Mouse (Mus musculus) layer of hippocampus, postnatal 36 days (tissue): ENCODE measurements around the gene Mier3. TPM values are rescaled to one million over a fixed set of nuclear protein-coding genes. Genes with fewer than 3 reads are reported as not detected.
"Not testable (repeated sequence)": the region's sequence is repeated elsewhere in the genome, so short reads cannot be mapped to it uniquely, and the experiment has no call there.

Experiments
- DNase-seq, 2 experiments: peaks; one replicate each; pipeline ENCODE4 v3.0.0; 2022
- total RNA-seq, 2 experiments: library from RNA; stranded (reverse); gene quantifications; 2 replicates each; pipeline ENCODE4 v1.2.3; 2021

The Mier3 gene
- total RNA-seq, 2 experiments from 2014 or later: 24.7 to 33.8 TPM

DNA sequence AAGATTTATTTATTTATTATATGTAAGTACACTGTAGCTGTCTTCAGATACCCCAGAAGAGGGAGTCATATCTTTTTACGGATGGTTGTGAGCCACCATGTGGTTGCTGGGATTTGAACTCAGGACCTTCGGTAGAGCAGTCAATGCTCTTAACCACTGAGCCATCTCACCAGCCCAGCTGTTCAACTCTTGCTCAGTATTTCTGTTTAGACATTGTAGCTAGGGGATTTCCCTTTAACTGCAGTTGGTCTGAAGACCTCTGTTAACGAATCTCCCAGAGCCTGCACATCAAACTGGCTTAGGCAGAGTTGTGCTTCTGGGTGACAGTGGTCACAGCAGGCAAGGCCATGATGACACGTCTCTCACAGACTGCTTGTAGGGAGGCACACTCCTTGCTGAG, 23.2 kb downstream of the Mier3 start:
- not testable (repeated sequence) for DNase-seq

DNA sequence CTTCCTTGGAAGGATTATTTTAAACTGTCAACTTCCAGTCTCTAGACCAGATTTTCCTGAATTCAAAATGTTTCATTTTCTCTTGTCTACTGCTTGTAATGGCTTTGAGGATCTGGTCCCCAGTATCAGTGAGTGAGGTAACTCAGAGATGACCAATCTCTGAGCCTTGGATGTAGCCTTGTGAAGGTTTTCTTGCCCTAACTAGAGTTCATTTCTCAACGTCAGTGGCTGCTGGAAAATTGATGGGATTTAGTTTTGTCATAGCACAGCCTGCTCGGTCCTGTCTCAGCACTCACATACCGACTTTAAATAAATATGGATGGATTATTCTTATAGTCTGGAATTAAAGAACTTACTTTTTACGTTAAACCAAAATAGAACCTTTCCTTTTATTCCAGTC, 29.8 kb downstream of the Mier3 start:
- DNase-seq: no peak

DNA sequence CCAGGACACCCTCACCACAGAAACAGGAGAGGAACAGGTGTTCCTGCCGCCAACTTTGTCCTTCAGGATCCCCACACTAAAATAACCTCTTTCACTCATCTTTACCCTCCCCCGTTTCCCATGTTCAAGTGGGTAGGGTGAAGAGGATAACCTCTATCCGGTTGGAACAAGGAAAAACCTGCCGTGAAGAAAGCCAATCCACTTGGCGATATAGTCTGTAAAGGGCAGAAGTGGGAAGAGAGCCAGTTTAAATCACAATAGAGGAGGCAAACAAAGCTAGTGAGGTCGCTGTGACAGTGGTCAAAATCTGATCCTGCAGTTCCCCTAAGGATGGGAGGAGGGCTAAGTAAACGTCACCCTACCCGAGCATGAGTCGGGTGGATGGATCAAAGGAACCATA, 38.9 kb downstream of the Mier3 start:
- no peak for DNase-seq

DNA sequence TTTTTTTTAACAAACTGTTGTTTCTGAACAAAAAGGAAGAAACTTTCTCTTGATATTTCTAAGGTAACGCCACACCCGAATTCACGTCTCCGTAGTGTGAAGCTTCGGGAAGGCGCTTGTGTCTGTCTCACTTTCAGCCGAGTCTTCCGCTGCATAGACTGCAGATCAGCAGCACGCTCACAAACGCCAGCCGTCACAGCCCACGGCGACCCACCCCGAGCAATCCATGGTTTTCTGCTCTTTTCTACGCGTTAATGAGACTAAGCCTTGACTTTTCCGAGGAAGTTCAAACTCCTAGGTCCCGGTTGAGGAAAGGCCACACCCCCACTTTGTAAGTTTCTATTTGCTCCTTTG, 44.0 kb downstream of the Mier3 start:
- no peak for DNase-seq

DNA sequence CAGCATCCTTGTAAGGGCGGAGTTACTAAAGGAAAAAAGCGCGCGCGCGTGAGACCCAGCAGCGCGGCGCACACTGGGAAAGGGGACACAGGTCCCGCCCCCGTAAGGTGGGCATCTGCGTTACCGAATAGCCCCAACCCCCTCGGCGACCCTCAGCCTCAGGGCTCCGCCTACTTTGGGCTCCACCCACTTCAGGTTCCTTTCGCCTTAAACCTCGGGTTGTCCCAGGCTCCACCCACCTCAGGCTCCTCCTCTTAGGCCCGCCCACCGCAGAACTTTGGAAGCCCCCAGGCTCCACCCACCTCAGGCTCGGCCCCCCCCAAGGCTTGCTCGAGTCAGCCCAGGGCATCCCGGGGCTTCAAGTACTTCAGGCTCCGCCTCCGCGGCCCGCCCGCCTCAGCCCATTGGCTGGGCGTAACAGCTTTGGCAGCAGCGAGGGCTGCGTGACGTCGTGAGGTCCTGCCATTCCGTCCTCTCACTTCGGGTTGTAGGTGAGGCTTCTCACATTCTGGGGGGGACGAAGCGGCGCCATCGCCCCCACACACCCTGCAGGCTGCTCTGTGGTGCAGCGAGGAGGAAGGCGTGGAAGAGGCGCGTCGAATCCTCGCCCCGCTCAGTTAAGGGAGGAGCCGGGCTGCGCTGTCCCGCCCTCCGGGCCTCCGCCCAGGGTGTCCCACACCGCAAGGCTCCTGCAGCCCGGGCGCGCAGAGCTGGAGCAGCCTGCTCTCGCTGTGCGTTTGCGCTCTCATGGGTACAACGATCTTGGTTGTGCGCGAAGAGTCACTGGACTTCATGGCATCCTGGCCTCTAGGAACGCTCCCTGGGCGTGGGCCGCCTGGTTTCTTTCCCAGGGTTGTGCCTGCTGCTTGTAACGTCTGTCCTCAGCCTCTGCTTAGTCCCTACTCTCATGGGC, 44.6 kb downstream of the Mier3 start:
- DNase-seq: peak; percentile 92 to 93

DNA sequence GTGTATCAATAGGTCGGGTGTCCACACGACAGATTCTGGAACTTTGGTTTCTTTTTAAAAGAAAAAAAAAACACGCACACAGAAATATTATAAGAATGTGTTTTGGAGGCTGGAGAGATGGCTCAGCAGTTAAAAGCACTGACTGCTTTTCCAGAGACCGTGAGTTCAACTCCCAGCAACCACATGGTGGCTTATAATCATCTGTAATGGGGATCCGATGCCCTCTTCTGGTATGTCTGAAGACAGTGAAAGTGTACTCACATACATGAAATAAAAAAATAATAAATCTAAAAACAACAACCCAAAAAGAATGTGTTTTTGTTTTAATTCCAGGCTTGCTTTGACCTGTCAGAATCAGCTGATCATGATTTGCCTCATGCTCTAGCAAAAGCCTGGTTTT, 46.1 kb downstream of the Mier3 start:
- DNase-seq: no peak

DNA sequence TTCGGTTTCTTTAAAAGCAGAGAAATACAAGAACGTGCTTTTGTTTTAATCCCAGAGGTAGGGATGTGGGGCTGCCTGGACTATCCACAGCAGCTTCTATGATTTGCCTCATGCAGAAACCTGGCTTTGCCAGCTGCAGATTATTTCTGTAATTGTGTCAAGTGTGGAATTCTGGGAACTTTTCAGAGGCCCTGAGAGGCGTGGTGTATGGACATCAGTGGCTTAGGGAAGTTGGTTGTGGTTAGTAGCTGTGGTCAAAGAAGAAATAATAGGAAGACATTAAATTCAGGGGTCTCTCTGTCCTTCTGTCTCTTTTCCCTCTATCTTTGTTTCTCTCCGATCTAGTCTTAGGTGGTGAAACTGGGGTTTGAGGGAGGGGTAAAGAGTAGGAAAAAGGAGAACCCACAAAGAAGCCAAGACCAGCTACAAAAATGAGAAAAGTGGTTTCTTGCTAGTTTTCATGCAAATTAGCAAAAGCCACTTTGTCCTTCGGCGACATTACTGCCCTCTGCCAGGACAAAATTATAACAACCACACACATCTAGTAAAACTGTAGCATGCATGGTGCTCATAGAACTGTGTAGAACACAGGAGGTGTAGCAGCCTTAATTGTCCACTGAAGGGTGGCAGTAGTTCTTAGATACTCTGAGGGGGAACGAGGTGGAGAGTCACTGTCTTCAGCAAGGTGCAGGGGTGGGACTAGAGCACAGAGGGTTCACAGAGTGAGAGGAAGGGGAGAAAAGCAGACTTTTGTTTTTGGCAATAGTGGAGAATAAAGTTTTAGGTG, 60.6 kb downstream of the Mier3 start:
- no peak for DNase-seq

DNA sequence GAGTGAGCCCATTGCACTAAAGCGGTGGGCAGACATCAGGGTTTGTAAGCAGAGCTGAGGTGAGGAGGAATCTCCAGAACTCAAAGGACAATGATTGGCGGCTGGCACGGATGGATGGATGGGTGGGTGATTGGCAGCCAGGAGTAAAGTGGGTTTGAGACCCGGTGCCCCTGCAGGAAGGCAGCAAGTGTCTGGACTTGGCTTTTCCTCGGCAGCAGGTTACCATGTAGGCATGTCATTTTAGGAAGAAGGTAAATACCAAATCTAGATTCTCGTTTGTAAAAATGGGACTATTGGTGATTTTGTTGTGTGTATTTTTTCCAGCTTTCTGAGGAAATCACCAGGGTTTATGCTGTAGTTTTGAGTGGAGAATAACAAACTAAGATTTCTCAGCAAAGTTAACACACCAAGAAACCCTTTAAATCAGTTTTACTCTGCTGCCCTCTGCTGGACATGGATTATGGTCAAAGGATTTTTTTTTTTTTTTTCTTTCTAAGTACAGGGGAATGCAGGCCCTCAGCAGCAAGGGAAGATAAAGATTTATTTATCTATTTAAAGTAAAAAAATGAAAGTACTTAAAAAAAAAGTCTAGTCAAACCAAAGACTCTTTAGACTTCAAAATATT, 61.3 kb downstream of the Mier3 start:
- peak in 1 of 2 experiments; percentile 15 for DNase-seq

DNA sequence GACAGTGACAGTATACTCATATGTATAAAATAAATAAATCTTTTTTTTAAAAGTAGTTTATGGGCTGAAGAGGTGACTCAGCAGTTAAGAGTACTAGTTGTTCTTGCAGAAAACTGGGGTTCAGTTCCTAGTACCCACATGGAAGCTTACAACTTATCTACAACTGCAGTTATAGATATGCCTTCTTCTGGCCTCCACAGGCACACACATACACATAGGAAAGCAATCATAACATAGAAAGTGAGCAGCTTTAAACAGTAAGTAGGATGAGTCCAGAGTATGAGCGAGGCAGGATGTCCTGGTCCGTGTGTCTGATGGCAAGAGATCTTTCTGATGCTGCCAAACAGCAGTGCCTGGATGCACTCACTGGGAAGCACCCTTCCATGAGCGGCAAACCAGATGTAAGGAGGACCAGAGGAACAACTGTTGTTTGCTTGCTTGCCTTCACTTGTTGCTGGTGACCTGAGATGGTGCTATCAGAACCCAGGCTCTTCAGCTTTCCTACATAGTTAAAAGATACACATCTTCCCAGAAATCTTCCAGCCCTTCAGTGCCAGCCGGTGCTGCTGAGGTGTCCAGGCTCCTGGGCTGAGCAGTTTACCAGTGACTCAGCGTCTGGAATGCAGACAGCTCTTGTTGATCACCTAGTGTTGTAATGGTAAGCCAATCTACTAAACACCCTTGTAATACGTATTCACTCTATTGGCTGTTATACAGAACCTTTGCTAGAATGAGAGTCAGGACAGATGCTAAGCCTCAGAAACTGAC, 63.6 kb downstream of the Mier3 start:
- DNase-seq: no peak

DNA sequence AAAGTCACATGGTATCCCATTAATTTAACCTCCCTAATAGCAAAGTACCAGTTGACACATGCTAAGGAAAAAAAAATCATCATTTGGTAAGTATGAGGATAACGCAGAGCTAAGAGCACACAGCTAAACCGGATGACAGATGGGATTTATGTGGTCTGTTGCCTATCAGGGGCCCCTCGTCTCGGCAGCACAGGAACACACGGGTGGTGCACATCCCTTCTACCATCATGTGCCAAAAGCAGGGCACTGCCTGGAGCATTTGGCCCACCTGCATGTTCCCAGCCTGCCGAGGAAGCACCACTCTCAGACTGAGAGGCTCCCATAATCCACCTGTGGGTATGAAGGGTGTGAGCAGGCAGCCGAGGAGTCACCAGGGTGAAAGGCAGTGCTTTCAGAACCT, 64.4 kb downstream of the Mier3 start:
- no peak for DNase-seq

DNA sequence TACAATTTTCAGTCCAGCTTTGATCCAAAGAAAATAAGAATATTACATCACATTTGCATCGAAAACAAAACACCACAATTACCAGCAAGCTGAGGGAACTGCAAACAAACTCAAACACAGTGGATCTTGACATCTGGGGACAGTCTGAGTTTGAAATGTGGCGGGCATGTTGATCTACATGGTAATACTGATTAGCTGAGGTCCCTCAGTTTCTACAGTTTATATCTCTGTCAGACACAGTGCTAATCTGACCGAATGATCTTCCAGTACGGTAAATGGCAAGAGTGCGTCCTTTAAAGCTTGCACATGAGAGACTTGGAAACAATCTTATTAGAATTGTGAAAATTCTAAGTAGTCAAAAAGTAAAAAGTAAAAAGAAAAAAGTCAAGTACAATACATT, 66.1 kb downstream of the Mier3 start:
- DNase-seq: no peak

DNA sequence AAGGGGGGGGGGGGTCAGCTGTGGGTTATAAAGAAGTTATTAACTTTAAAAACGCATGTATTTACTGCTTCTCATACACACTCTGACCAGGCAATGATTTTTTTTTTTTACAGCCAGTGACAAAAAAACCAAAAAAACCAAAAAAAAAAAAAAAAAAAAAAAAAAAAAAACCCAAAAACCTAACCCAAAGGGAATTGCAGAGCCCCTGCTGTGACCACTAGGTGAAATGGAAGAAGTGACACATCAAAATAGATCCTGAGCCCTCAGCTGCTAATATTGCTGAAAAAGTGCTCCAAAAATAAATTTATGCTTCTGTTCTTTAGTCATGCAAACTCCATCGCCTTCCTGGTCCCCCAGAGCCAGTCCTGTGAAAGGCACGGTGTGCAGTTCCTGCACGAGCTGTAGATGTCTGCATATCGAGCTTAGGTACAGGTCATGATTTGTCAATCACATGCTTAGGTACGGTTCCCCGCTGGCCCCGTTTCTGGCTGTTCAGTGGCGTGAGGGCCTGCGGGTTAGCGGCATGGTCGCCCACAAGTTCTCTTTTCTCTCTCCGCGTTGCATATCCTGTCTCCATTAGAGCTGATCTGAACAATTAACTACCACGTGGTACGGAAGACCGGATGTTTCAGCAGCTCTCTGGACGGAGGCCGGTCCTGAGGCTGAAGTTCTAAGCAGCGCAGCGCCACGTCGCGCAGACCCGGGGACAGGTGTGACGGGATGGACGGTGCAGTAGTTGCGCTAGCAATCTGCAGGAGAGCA, 67.7 kb downstream of the Mier3 start:
- no peak for DNase-seq

DNA sequence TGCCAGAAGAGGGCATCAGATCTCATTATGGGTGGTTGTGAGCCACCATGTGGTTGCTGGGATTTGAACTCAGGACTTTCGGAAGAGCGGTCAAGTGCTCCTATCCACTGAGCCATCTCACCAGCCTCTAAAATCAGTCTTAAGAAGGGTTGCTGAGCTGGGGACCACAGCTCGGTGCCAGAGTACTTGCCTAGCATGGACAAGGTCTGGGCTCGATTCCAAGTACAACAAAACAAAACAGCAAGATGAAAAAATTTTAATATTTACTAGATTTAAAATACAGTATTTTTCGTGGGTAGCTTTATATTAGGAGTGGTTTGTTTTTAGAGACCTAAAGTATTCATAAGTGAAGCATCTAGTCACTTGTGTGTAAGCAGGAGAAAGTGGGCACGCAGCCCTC, 72.5 kb downstream of the Mier3 start:
- no peak for DNase-seq

DNA sequence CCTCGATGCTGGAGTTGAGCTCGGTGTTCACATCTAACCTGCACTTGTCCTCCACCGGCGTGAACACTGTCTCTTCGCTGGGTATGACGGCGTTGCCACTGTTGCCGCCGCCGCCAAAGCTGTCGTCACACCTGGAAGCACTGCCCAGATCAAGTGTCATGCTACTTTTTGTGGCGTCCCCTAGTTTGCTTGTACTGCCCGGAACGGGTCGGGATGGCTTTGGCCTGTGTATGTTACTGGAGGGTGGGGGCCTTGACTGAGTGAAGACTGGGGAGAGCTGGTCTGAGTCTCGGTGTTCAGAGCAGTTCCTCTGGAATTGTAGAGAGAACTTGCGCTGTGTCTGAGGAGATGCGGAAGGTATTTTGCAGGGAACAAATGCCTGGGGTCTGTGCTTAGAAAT, 74.6 kb downstream of the Mier3 start:
- no peak for DNase-seq

DNA sequence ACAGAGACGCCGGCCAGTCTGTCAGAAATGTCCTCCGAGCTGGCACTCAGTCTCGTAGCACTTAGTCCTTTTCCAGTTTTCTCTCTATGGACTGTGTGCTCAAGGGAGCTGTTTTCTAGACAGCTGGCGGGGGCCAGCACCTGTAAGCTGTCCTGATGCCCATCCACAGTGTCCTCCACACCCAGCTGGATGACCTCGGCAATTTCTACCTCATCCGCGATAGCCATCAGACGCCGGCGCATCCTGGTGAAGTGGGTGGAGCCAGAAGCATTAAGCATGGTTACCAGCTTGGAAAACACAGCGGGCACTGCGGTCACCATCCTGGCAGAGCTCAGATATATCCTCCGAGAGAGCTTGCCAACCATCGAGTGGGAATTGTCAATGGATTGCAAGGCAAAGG, 75.2 kb downstream of the Mier3 start:
- DNase-seq: no peak

DNA sequence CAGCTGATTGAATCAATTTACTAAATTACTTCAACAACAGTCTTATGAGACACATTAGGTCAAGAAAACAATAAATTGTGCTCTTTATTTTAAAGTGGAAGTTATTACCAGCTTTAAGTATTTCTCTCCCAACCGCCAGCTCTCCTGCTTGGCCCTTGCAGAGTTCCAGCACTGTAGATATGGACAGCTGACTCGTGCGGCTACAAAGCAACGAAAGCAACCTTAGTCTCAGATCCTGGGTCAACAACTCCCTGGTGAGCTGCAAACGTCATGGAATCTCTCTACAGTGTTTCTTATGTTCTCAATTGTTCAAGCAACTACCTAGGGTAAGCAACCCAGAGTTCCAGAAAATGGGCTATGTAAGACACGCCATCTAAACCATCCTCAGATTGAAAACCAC, 76.2 kb downstream of the Mier3 start:
- no peak for DNase-seq

DNA sequence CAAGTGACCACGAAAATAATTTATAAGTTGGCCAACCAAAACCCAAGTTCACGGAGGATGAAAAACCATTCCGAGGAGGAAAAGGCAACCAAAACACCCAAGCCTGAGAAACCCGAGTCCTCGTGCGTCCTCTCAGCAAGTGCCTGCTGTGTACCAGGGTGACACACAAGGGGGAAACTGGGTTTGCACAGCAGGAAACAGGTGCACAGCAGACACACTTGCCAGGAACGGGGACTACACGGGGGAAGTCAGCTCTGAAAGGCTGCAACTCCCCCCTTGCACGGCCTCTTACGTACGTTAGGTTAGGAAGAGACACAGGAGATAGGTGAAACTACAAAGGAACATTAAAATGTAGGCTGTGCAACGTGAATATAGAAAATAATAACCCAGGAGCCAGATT, 81.7 kb downstream of the Mier3 start:
- DNase-seq: no peak
